Mouse (Mus musculus): Measurements from ENCODE around the gene Spata13. TPM values are rescaled to one million over a fixed set of nuclear protein-coding genes. Genes with fewer than 3 reads are reported as not detected.

The Spata13 gene
- polyA plus RNA-seq, 1 experiment from 2014 or later: 2.9 TPM

DNA sequence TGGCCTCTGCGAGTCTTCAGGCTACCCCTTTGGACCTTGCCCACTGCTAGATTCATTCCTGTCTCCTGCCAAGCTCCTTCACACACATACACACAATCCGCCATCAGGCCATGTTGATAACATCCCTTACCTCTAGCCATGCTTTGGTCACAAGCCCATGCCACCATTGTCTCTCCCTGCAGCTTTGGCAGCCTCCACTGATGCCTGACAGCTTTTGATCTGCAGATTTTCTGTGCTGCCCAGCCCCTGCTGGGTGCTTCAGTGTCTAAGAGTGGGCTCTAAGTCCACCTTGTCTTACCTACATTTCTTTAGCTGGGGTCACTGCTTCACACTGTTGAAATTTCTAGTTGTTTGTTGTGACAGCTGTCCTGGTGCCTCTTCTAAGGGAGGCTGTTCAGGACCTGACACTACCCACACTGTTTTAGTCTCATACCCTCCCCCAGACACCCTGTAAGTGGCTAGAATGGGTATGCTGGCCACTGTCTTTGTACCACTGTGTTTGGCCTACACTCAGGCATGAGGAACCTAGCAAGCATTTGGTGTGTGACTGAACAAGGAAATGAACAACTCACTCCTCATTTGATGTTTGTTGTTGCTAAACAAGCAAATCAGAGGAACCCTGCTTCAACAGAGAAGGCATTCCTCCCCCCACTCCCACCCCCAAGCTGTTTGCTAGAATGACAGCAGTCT lies 43.0 kb downstream of the Spata13 start:
- no peak for TF ChIP-seq CTCF (IDR thresholded peaks at IDR 0.05)
- DNase-seq (ENCODE audit: low read depth, low spot score) (no peak), ATAC-seq (no peak)
- in situ Hi-C loops (cut with MboI; ENCODE audit: low pct_unique_long_range_greater_than_20kb): loop anchor here (25.0 kb wide), 1 partner anchor 414 kb away; the partner anchor contains the start of genes Gm49336, Mtmr6 and Nupl1
- CTCF ChIA-PET: no interaction called here
- peaks cover 10% of the 10 kb centered on the region for H3K27me3 ChIP-seq
- POLR2A ChIA-PET: interaction anchor here (0.6 kb wide), 1 partner anchor 18 kb away, joined by 4 read pairs; no protein-coding TSS in a partner anchor

DNA sequence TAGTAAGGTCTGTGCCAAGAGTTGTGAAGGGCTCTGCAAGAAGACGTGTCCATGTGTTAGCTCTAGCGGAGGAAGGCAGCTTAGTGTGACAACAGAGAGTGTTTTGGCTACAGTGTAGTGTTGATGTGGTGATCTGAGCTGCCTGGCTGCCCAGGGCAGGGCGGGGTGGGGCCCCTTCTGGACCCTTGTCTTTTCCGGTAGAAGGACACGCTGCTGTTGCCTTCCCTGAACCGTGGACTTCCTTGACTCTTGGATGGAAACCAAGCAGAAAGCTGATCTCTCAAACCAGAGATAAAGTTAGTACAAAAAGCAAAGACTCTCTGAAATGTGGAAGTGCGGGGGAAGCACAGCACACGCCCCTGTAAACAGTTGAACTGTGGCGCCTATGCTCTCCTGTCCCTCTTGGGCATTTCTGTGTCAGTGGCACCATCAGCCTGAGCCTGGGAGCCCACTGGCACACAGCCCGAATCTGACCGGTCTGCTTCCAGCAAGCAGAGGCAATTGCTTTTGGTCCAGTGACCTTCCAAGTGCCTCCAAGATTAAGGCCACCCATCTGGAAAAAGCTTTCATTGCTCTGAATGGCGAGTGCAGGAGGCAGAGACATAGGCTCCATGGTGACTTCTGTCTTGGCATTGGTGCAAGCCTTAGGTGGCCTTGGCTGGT lies 48.7 kb downstream of the Spata13 start:
- POLR2A ChIA-PET: interaction anchor here (0.8 kb wide), 1 partner anchor 26 kb away, joined by 3 read pairs; no protein-coding TSS in a partner anchor
- no peak for DNase-seq (ENCODE audit: low read depth, low spot score)

DNA sequence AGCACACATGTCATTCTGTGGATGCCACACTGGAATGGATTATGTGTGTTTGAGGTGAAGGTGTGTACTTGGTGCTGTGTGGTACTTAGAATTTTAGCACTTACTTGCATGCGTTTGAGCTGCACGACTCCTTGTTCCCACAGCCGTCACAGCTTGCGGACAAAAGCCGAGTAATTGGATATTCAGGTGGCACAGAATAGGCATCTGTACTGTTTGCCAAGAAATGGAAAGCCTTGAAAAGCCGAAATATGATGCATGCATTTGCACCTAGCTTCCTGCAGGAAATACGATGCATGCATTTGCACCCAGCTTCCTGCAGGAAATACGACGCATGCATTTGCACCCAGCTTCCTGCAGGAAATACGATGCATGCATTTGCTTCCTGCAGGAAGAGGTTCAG lies 50.2 kb downstream of the Spata13 start:
- no peak for ATAC-seq
- peaks cover under 1% of the 10 kb centered on the region for H3K27me3 ChIP-seq
- ChIA-PET CTCF (interaction anchor here (1.2 to 1.4 kb wide), 3 partner anchors 9 to 160 kb away, joined by 3 to 8 read pairs (median 4); no protein-coding TSS in a partner anchor), POLR2A (no interaction called here)
- DNase-seq (ENCODE audit: low read depth, low spot score): no peak
- no peak for TF ChIP-seq CTCF (IDR thresholded peaks at IDR 0.05)
- in situ Hi-C loops (cut with MboI; ENCODE audit: low pct_unique_long_range_greater_than_20kb): loop anchor here (25.0 kb wide), 1 partner anchor 422 kb away; the partner anchor contains the start of genes Gm49336, Mtmr6 and Nupl1

More for the DNA sequence above, 48.7 kb downstream of the Spata13 start:
- peak; percentile 80 for ATAC-seq
- CTCF ChIA-PET: no interaction called here
- no peak for TF ChIP-seq CTCF (IDR thresholded peaks at IDR 0.05)
- in situ Hi-C loops (cut with MboI; ENCODE audit: low pct_unique_long_range_greater_than_20kb): loop anchor here (25.0 kb wide), 1 partner anchor 420 kb away; the partner anchor contains the start of genes Gm49336, Mtmr6 and Nupl1
- no peaks in the 10 kb centered on the region for H3K27me3 ChIP-seq

DNA sequence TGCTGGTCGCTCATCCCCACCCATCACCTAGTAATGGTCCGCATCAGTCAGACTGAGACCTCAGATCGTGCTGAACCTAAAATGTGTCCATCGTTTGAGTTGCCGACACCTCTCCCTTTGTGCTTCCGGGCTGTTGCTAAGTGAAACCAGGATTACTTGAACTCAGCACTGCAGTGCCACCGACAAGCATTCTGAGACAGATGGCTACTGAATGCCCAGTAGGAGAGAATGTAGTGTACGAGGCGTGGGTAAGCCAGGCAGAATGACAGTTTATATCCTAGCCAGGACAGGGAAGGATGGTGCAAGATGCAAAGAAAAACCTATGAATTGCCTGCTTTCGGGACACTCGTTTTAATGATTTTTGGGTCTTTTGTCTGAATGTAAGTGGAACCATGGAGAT lies 52.9 kb downstream of the Spata13 start:
- in situ Hi-C loops (cut with MboI; ENCODE audit: low pct_unique_long_range_greater_than_20kb): loop anchor here (25.0 kb wide), 1 partner anchor 424 kb away; the partner anchor contains the start of genes Gm49336, Mtmr6 and Nupl1
- H3K27me3 ChIP-seq: peaks cover 26% of the 10 kb centered on the region
- no peak for ATAC-seq

DNA sequence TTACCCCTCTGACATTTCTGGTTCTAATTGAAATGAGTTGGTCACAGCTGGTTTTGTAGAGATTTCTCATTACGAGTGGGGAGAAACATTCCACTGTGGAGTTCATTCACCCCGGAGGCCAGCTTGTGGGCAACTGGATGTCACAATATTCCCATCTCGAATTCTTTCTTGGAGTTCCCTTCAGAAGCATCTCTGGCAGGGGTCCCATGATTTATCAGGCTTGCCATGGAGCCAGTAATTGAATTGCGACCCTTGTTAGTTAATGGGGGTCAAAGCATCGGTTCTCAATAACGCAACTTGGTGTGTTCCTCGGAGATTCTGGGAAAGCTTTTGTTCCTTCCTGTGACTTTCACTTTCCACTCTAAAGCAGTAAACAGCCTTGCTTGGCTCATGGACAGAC lies 53.4 kb downstream of the Spata13 start:
- POLR2A ChIA-PET: interaction anchor here (0.5 kb wide), 1 partner anchor 90 kb away, joined by 6 read pairs; no protein-coding TSS in a partner anchor
- H3K27me3 ChIP-seq: peaks cover 31% of the 10 kb centered on the region
- CTCF ChIA-PET: interaction anchor here (0.6 kb wide), 1 partner anchor 222 kb away, joined by 3 read pairs; no protein-coding TSS in a partner anchor
- DNase-seq (ENCODE audit: low read depth, low spot score): no peak
- ATAC-seq: no peak
- in situ Hi-C loops (cut with MboI; ENCODE audit: low pct_unique_long_range_greater_than_20kb): loop anchor here (25.0 kb wide), 1 partner anchor 425 kb away; the partner anchor contains the start of genes Gm49336, Mtmr6 and Nupl1
- TF ChIP-seq CTCF (IDR thresholded peaks at IDR 0.05): no peak

More for the DNA sequence above, 52.9 kb downstream of the Spata13 start:
- ChIA-PET POLR2A (interaction anchor here (0.5 kb wide), 1 partner anchor 91 kb away, joined by 6 read pairs; no protein-coding TSS in a partner anchor), CTCF (no interaction called here)
- DNase-seq (ENCODE audit: low read depth, low spot score): no peak
- TF ChIP-seq CTCF (IDR thresholded peaks at IDR 0.05): no peak

DNA sequence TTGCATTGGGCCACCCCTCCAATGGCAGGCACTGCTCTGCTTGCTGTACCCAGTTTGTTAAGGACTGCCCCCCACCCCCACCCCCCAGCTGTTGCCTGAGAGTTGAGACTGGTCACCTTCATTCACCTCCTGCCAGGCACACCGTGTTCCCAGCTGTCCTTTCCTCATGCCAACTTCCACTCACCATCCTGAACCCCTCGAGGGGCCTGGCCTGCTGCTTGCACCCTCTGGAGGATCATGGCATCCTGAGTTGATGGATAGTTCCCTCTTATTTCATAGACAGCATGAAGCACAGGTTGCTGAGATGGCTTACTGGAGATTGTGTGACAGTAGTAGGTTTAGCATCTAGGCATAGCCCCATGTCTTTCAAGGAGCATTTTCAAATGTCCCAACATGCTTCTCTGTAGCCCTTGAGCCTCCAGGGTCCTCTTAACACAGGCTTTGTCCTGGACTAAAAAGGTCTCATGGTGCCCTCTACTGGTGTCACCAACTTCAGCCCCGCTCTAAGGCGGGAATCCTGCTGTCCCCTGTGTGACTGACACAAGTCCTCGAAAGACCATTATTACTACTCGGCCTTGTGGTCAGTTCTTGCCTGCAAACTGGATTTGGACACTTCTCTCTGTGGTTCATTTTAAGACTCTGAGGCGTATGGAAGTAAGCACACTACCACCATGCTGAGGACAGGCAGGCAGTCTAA lies 54.9 kb downstream of the Spata13 start:
- DNase-seq (ENCODE audit: low read depth, low spot score): no peak
- POLR2A ChIA-PET: no interaction called here
- H3K27me3 ChIP-seq: peaks cover 32% of the 10 kb centered on the region
- ATAC-seq: peak; percentile 39
- TF ChIP-seq CTCF (IDR thresholded peaks at IDR 0.05): no peak
- in situ Hi-C loops (cut with MboI; ENCODE audit: low pct_unique_long_range_greater_than_20kb): loop anchor here (25.0 kb wide), 1 partner anchor 426 kb away; the partner anchor contains the start of genes Gm49336, Mtmr6 and Nupl1
- CTCF ChIA-PET: interaction anchor here (0.7 to 4.2 kb wide), 3 partner anchors 163 to 175 kb away, joined by 4 to 14 read pairs (median 5); no protein-coding TSS in a partner anchor

DNA sequence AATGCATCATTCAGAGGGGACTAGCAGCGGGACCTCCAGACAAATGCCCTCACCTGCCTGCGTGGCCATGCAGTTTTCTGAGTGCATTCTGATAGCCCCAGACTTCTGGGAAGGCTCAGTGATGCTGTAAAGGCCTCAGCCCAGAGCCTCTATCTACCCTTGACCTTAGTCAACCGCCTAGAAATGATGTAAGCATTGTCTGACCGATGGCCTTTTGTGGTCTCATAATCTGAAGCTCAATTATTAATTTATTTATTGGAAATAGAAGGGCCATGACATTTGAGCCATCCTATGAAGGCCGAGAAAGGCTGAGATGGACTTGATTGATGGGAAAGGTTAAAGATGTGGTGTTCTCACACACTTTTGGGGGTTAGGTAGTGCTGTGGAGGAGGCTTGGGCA lies 56.0 kb downstream of the Spata13 start:
- in situ Hi-C loops (cut with MboI; ENCODE audit: low pct_unique_long_range_greater_than_20kb): loop anchor here (5.0 to 25.0 kb wide), 3 partner anchors 172 to 1085 kb away; partner anchors contain the start of genes Gm49336, Mtmr6 and Nupl1
- TF ChIP-seq CTCF (IDR thresholded peaks at IDR 0.05): no peak
- POLR2A ChIA-PET: no interaction called here
- H3K27me3 ChIP-seq: peaks cover 32% of the 10 kb centered on the region
- no peak for DNase-seq (ENCODE audit: low read depth, low spot score)
- CTCF ChIA-PET: interaction anchor here (0.9 to 4.2 kb wide), 3 partner anchors 164 to 176 kb away, joined by 3 to 14 read pairs (median 5); no protein-coding TSS in a partner anchor
- ATAC-seq: no peak

DNA sequence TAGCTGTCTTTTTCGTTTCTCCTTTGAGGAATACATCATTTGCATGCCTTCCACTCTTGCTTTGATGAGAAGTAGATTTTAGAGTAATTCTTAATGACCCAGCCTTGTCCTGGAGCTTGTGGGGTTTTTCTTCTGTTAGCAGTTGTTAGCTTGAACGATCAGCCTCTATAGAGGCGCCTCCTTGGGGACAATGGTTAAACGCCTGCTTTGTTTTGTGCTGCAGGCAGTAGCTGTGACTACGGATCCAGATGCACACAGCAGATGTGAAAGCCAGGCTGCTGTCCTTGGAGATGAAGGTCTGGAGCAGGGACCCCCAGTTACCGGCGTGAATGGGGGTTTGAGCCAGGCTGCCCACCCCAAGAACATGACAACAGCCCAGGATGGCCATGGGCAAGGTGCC lies 56.8 kb downstream of the Spata13 start:
- POLR2A ChIA-PET: no interaction called here
- no peak for ATAC-seq
- no peak for DNase-seq (ENCODE audit: low read depth, low spot score)
- no peak for TF ChIP-seq CTCF (IDR thresholded peaks at IDR 0.05)
- peaks cover 36% of the 10 kb centered on the region for H3K27me3 ChIP-seq
- CTCF ChIA-PET: interaction anchor here (0.8 to 4.2 kb wide), 3 partner anchors 165 to 177 kb away, joined by 3 to 14 read pairs (median 3); no protein-coding TSS in a partner anchor
- in situ Hi-C loops (cut with MboI; ENCODE audit: low pct_unique_long_range_greater_than_20kb): loop anchor here (5.0 to 25.0 kb wide), 3 partner anchors 173 to 1086 kb away; partner anchors contain the start of genes Gm49336, Mtmr6 and Nupl1

DNA sequence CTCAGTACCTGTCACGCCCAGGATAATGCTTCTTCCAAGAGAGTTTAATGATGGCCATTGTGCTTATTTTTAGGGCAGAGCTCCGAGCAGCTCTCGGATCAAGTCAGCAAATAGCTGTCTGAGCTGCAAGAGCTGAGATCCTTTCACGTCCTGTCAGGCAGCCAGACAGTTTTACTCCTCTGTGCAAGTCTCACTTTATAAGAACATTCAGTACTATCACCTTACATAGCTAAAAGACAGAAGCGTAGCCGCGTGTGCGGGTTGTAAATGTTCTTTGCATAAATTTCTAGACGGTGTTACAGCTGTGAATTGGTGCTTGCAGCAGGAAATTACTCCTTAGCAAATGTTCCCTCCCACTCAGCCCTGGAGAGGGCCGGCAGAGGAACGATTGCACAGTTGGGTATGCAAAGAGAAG lies 59.3 kb downstream of the Spata13 start:
- ChIA-PET CTCF (interaction anchor here (0.8 to 2.1 kb wide), 6 partner anchors 49 to 180 kb away, joined by 3 to 7 read pairs (median 6); no protein-coding TSS in a partner anchor), POLR2A (no interaction called here)
- DNase-seq (ENCODE audit: low read depth, low spot score) (no peak), ATAC-seq (no peak)
- H3K27me3 ChIP-seq: peaks cover 36% of the 10 kb centered on the region
- no peak for TF ChIP-seq CTCF (IDR thresholded peaks at IDR 0.05)
- in situ Hi-C loops (cut with MboI; ENCODE audit: low pct_unique_long_range_greater_than_20kb): loop anchor here (5.0 to 25.0 kb wide), 3 partner anchors 176 to 1088 kb away; partner anchors contain the start of genes Gm49336, Mtmr6 and Nupl1

Measured in Patski (cell line).